Mouse (Mus musculus): ENCODE data around the gene Fbxo6. TPM values are rescaled to one million over a fixed set of nuclear protein-coding genes. Genes with fewer than 3 reads are reported as not detected.

Fbxo6 gene
- polyA plus RNA-seq, 1 experiment from 2014 or later: 12.3 TPM

DNA sequence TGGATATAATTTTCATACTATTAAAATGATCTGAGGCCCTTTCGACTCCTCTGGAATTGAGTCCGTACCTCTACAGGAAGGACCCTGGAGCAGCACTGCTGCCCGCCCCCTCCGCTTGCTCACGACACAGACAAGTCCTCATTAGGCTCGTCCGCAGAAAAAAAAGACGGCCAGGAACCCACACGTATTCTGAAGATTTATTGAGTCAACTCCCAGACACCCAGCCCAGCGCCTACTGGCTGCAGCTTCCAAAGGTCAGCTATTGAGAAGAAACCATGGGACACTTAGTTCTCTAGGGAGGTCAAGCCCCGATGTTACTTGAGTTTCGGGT, 12.2 kb downstream of the Fbxo6 start:
- H3K9me3 ChIP-seq (ENCODE audit: low read depth, low read length): no peaks in the 10 kb centered on the region
- DNase-seq (no peak), ATAC-seq (ENCODE audit: insufficient read depth) (0 out of 2 replicates have a peak, but pooled peaks have one; percentile 42)
- 0 out of 2 replicates have a peak, but pooled peaks cover 5% of the 10 kb centered on the region for H3K27me3 ChIP-seq (ENCODE audit: insufficient read depth, low read length)
- H3K27ac ChIP-seq (ENCODE audit: low read depth): 0 out of 2 replicates have a peak overlapping the region, but pooled peaks have one; percentile 88
- peak overlapping the region; percentile 63 for H3K4me3 ChIP-seq (ENCODE audit: low read depth, low read length)
- H3K4me1 ChIP-seq (ENCODE audit: insufficient read depth): no peaks in the 10 kb centered on the region
- H3K36me3 ChIP-seq (ENCODE audit: insufficient read depth): 0 out of 2 replicates have a peak, but pooled peaks cover 3% of the 10 kb centered on the region
- peak overlapping the region; percentile 58; the same call in 1 of the 2 replicates for H3K9ac ChIP-seq
- TF ChIP-seq CTCF (IDR thresholded peaks at IDR 0.05; ENCODE audit: low read depth): no peak
- WGBS: under 1% methylated on average over 12 of the region's 12 CpGs
- peak overlapping the region; percentile 93 for H3K4me2 ChIP-seq

DNA sequence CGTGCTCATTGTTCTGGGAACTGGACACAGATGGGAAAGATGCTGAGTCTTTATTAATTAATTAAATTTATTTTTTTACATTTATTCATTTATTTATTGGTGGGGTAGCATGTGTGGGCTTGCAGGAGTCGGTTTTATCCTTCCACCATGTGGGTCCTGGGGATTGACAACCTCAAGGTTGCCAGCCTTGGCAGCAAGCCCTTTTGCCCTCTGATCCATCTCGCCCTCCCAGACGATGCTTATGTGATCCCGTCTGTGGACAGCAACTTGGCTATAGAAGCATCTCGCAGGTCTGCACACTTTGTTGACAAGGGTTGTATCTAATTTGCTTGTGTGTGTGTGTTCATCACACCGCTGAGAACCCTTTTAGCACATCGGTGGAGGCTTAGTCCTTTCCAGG, 14.4 kb downstream of the Fbxo6 start:
- TF ChIP-seq CTCF (IDR thresholded peaks at IDR 0.05; ENCODE audit: low read depth): no peak
- Histone ChIP-seq H3K9me3 (ENCODE audit: low read depth, low read length) (no peaks in the 10 kb centered on the region), H3K27ac (ENCODE audit: low read depth) (no peak overlapping the region), H3K4me2 (no peak overlapping the region), H3K9ac (no peak overlapping the region), H3K4me3 (ENCODE audit: low read depth, low read length) (no peak overlapping the region), H3K27me3 (ENCODE audit: insufficient read depth, low read length) (0 out of 2 replicates have a peak, but pooled peaks cover 5% of the 10 kb centered on the region), H3K36me3 (ENCODE audit: insufficient read depth) (no peaks in the 10 kb centered on the region), H3K4me1 (ENCODE audit: insufficient read depth) (no peaks in the 10 kb centered on the region)
- DNase-seq (no peak), ATAC-seq (ENCODE audit: insufficient read depth) (no peak)
- WGBS: 66% methylated on average over 8 of the region's 8 CpGs

DNA sequence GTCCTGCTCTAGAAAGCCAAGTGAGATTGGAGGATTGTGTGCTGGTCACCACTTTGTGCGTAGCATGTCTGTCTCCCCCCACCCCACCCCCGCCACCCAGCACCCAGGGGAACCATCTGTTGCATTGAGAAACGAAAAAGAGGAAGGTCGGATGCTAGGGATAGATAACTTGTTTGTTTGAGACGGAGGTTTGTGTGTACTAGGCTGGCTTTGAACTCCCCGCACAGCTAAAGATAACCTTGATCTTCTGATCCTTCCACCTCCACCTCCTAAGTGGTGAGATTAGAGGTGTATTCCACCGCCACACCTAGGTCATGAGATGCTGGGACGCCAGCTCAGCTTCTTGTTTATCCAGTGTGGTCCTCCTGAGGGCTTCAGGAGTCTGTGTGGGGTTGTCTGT, 17.0 kb downstream of the Fbxo6 start:
- H3K9me3 ChIP-seq (ENCODE audit: low read depth, low read length): no peaks in the 10 kb centered on the region
- no peak overlapping the region for H3K4me2 ChIP-seq
- H3K36me3 ChIP-seq (ENCODE audit: insufficient read depth): no peaks in the 10 kb centered on the region
- no peak overlapping the region for H3K9ac ChIP-seq
- H3K27ac ChIP-seq (ENCODE audit: low read depth): no peak overlapping the region
- ATAC-seq (ENCODE audit: insufficient read depth) (no peak), DNase-seq (no peak)
- TF ChIP-seq CTCF (IDR thresholded peaks at IDR 0.05; ENCODE audit: low read depth): no peak
- WGBS: 63% methylated on average over 8 of the region's 8 CpGs
- H3K4me3 ChIP-seq (ENCODE audit: low read depth, low read length): no peak overlapping the region
- H3K4me1 ChIP-seq (ENCODE audit: insufficient read depth): no peaks in the 10 kb centered on the region
- H3K27me3 ChIP-seq (ENCODE audit: insufficient read depth, low read length): peaks cover 21% of the 10 kb centered on the region

DNA sequence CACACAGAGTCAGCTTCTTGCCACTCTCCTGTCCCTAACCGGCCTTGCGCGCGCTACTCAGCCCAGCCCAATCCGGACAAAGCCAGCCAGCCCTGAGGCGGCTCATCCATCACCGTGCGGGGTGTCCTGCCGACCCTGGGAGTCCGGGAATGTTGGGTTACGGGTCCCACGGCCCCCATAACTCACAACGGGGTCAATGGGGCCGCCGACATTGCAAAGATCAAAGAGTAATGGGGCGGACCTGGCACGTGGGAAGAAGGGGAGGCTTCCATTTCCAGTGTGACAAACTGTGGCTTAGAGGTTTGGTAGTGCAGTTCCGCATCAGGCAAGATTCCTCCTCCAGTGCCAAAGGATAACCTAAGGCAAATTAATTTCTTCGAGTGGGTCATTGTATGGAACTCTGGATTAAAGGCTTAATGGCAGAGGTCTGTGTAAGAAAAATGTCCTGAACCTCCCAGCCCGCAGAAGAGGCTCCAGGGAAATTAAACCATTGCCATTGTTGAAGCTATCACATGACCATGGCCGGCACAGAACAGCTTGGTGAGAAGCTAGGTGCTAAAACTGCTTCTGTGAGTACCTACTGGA, 20.4 kb downstream of the Fbxo6 start:
- H3K4me1 ChIP-seq (ENCODE audit: insufficient read depth): no peaks in the 10 kb centered on the region
- ATAC-seq (ENCODE audit: insufficient read depth): peak; percentile 73
- H3K9me3 ChIP-seq (ENCODE audit: low read depth, low read length): no peaks in the 10 kb centered on the region
- no peaks in the 10 kb centered on the region for H3K36me3 ChIP-seq (ENCODE audit: insufficient read depth)
- H3K27me3 ChIP-seq (ENCODE audit: insufficient read depth, low read length): peaks cover 36% of the 10 kb centered on the region
- under 1% methylated on average over 21 of the region's 21 CpGs for WGBS
- H3K27ac ChIP-seq (ENCODE audit: low read depth): no peak overlapping the region
- DNase-seq: peak; percentile 37
- H3K4me3 ChIP-seq (ENCODE audit: low read depth, low read length): peak overlapping the region; percentile 66
- no peak for TF ChIP-seq CTCF (IDR thresholded peaks at IDR 0.05; ENCODE audit: low read depth)
- H3K9ac ChIP-seq: peak overlapping the region; percentile 73
- peak overlapping the region; percentile 93 for H3K4me2 ChIP-seq

DNA sequence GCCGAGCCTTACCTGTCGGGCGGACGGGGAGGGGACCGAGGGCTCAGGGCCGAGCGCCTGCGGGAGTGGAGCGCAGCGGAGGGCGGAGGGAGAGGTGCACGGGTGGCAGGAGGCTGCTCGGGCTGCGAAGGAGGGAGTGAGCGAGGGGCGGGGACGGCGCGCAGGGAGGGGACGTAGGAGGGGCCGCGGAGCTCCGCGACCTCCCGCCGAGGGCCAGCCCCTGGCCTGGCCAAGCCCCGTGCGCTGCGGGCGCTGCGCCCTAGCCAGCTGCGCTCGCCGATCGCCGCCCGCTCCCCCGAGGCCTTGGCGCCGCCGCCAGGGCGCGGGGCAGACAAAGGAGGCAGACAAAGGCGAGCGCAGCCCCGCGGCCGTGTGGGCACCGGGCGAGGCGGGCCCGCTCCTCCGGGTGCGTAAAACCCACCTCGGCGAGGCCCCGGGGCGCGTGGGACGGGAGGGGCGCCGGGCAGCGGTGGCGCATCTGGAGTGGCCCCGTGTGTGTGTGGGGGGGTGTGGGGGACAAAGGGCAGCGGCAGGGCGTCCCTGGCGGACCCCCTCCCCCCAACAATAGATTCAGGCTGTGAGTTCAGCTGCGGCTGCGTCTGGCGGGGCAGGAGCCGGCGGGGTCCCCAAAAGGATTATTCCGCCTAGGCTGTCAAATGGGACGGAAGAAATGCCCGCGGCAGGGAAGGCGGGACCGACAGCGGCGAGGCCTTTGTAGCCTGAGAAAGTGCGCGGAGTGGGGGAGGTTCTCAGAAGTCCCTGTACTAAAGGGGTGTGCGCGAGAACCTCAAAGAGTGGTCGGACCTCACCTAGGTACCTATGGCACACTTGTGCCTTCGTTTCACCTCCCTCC, 21.2 kb downstream of the Fbxo6 start, which contains the start of gene Draxin:
Draxin (minus strand) TSS at position 138 of the 853 bp plus-strand sequence.
- Histone ChIP-seq H3K27me3 (ENCODE audit: insufficient read depth, low read length) (peaks cover 39% of the 10 kb centered on the region), H3K9me3 (ENCODE audit: low read depth, low read length) (no peaks in the 10 kb centered on the region), H3K27ac (ENCODE audit: low read depth) (no peak within 1 kb of the TSS; the same call in 1 of the 2 replicates), H3K4me1 (ENCODE audit: insufficient read depth) (no peaks in the 10 kb centered on the region), H3K36me3 (ENCODE audit: insufficient read depth) (no peaks in the 10 kb centered on the region), H3K4me2 (peak within 1 kb of the TSS; percentile 93), H3K4me3 (ENCODE audit: low read depth, low read length) (peak within 1 kb of the TSS; percentile 66), H3K9ac (peak within 1 kb of the TSS; percentile 73)
- under 1% methylated on average over 65 of the region's 87 CpGs for WGBS
- no peak for TF ChIP-seq CTCF (IDR thresholded peaks at IDR 0.05; ENCODE audit: low read depth)
- ATAC-seq (ENCODE audit: insufficient read depth) (peak; percentile 94), DNase-seq (peak; percentile 85)

DNA sequence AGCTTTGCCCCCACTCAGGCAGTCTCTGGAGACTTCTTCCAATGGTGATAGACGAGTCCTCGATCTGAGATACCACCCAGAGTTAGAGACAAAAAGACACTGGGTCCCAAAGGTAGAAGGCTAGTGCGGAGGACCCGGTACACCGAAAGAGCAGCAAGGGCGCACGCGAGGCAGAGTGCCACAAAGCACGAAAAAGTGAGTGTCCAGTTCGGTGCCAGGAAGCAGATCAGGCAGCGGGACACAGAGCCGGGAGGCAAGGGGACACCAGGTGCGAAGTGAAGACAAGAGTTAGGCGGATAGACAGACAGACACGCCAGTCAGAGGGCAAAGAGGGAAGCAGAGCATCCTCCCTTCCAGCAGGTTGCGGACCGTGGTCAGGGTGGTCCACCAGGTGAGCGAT, 21.8 kb downstream of the Fbxo6 start, which contains the start of gene Mad2l2:
Mad2l2 (plus strand) TSS at position 252 of the 400 bp plus-strand sequence.
- Histone ChIP-seq H3K4me3 (ENCODE audit: low read depth, low read length) (peak within 1 kb of the TSS; percentile 66), H3K9ac (peak within 1 kb of the TSS; percentile 73), H3K4me2 (peak within 1 kb of the TSS; percentile 93), H3K36me3 (ENCODE audit: insufficient read depth) (no peaks in the 10 kb centered on the region), H3K27ac (ENCODE audit: low read depth) (no peak within 1 kb of the TSS; the same call in 1 of the 2 replicates), H3K27me3 (ENCODE audit: insufficient read depth, low read length) (peaks cover 39% of the 10 kb centered on the region), H3K4me1 (ENCODE audit: insufficient read depth) (no peaks in the 10 kb centered on the region), H3K9me3 (ENCODE audit: low read depth, low read length) (no peaks in the 10 kb centered on the region)
- DNase-seq (peak; percentile 4), ATAC-seq (ENCODE audit: insufficient read depth) (no peak)
- WGBS: 1% methylated on average over 18 of the region's 18 CpGs
- TF ChIP-seq CTCF (IDR thresholded peaks at IDR 0.05; ENCODE audit: low read depth): no peak

DNA sequence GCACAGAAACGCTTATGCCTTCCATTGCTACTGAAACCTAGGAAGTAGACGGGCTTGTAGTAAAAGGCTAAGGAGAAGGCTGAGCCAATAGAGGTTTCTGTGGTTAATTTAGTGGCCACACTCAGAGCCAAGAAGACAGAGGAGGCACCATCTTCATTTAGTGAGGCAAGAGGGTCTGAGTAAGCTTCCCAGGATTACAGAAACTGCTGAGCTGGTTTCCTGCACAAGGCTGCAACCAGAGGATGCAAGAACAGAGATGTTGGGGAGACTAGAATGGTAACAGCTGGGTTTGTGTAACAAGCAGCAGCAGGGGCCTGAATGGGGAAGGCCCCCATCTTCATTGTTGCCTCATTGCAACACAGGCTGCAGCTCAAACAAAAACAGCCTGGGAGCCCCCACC, 23.3 kb downstream of the Fbxo6 start:
- Histone ChIP-seq H3K27me3 (ENCODE audit: insufficient read depth, low read length) (peaks cover 39% of the 10 kb centered on the region), H3K27ac (ENCODE audit: low read depth) (no peak overlapping the region), H3K9me3 (ENCODE audit: low read depth, low read length) (no peaks in the 10 kb centered on the region), H3K4me1 (ENCODE audit: insufficient read depth) (no peaks in the 10 kb centered on the region), H3K9ac (no peak overlapping the region), H3K4me2 (no peak overlapping the region), H3K36me3 (ENCODE audit: insufficient read depth) (no peaks in the 10 kb centered on the region), H3K4me3 (ENCODE audit: low read depth, low read length) (no peak overlapping the region)
- WGBS: 65% methylated on average over 2 of the region's 2 CpGs
- no peak for TF ChIP-seq CTCF (IDR thresholded peaks at IDR 0.05; ENCODE audit: low read depth)
- no peak for ATAC-seq (ENCODE audit: insufficient read depth)
- no peak for DNase-seq

Measured in lung, embryonic 14.5 days (tissue).